Comparison of ENCODE assay signal across 8 mouse cellular contexts in the genomic region with DNA sequence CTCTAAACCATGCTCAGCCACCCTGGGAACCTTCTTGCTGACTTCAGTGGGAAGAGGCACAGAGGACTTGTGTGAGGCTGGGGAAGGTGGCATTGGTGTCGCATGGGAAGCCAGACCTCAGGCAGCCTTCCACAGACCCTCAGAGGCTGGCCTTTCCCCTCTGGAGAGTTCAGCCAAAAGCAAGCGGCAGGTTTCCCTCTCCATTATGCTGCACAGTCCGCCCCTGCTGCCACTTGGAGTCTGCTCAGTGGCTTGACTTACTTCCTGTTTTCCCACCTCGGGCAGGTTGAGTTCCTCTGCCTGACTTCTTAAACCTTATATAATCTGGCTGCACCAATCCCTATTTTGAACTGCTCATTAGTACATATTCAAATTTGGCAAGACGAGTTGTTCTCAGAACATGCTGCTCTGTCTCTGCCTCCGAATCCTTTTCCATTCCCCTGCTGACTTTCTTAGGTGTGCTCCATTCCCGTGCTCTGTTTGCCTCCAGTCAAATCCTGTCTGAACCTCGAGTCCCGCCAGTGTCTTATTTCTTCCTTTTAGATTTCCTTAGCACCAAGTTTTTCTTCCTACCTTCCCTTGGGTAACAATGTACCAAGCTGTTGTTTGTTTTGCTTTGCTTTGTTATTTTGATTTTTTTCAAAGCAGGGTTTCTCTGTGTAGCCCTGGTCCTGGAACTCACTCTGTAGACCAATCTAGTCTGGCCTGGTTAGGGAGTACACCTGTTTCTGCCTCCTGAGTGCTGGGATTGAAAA.
DNase-seq lines count a peak whose midpoint lies in the region; ATAC-seq lines count a peak whose summit lies in the region.
"Had no signal": no experiment of that assay in that cellular context is flagged by ENCODE, and none has a peak within 500 bp of the region (broad histone marks: within the 10 kb centered on the region; RNA-seq: fewer than 3 reads in every experiment).

No protein-coding gene starts in this region.

- no peak overlapping the region for H3K9ac ChIP-seq in midbrain, embryonic 11.5 days (ENCODE audit: low read length)
- no peak overlapping the region for H3K9ac ChIP-seq in kidney, embryonic 15.5 days
- H3K9ac ChIP-seq: lung, embryonic 14.5 days had no signal

- H3K36me3 ChIP-seq in midbrain, embryonic 10.5 days: no peaks in the 10 kb centered on the region
- H3K36me3 ChIP-seq in midbrain, embryonic 11.5 days (ENCODE audit: control insufficient read depth, insufficient read depth, low read length): no peaks in the 10 kb centered on the region
- no peaks in the 10 kb centered on the region for H3K36me3 ChIP-seq in kidney, embryonic 15.5 days

- H3K4me3 ChIP-seq in midbrain, embryonic 10.5 days: no peak overlapping the region
- H3K4me3 ChIP-seq in midbrain, embryonic 11.5 days (ENCODE audit: low read depth, low read length): no peak overlapping the region
- H3K4me3 ChIP-seq in brown adipose tissue, adult 24 weeks (ENCODE audit: insufficient read depth, low read depth, low read length): no peak overlapping the region; the same call in none of the 2 replicates
- H3K4me3 ChIP-seq in kidney, embryonic 15.5 days (replicated peaks): no peak overlapping the region

- DNase-seq in midbrain, embryonic 10.5 days (ENCODE audit: low spot score): no peak
- no peak for DNase-seq in midbrain, embryonic 11.5 days (ENCODE audit: low spot score, missing footprints)
- DNase-seq in adrenal gland, postnatal 25 days: no peak
- DNase-seq in cerebellum, postnatal 25 days: no peak
- DNase-seq: lung, embryonic 14.5 days had no signal

- ATAC-seq in midbrain, embryonic 11.5 days (ENCODE audit: low FRiP score): no peak
- ATAC-seq in kidney, embryonic 15.5 days (replicated peaks; ENCODE audit: low FRiP score): no peak
- ATAC-seq in neutrophil, adult 5-6 weeks (ENCODE audit: extremely low read depth, insufficient number of reproducible peaks, low FRiP score, poor library complexity, severe bottlenecking): peak; percentile 58; the same call in 1 of the 2 replicates

- no peaks in the 10 kb centered on the region for H3K9me3 ChIP-seq in midbrain, embryonic 10.5 days (replicated peaks)
- no peaks in the 10 kb centered on the region for H3K9me3 ChIP-seq in midbrain, embryonic 11.5 days (ENCODE audit: control insufficient read depth, low read length)
- no peaks in the 10 kb centered on the region for H3K9me3 ChIP-seq in kidney, embryonic 15.5 days (replicated peaks)

- peaks cover 14% of the 10 kb centered on the region for H3K4me1 ChIP-seq in midbrain, embryonic 10.5 days
- H3K4me1 ChIP-seq in midbrain, embryonic 11.5 days (ENCODE audit: control insufficient read depth, insufficient read depth, low read length): peaks cover 6% of the 10 kb centered on the region; the same call in 1 of the 2 replicates
- peaks cover 2% of the 10 kb centered on the region for H3K4me1 ChIP-seq in brown adipose tissue, adult 24 weeks (ENCODE audit: control insufficient read depth, insufficient read depth, insufficient read length, low read length)
- peaks cover 21% of the 10 kb centered on the region for H3K4me1 ChIP-seq in kidney, embryonic 15.5 days

- H3K4me2 ChIP-seq in midbrain, embryonic 11.5 days: no peak overlapping the region
- H3K4me2 ChIP-seq in kidney, embryonic 15.5 days: no peak overlapping the region
- H3K4me2 ChIP-seq: lung, embryonic 14.5 days had no signal

- 0 out of 2 replicates have a peak, but pooled peaks cover 5% of the 10 kb centered on the region for H3K27me3 ChIP-seq in midbrain, embryonic 10.5 days (ENCODE audit: low read depth, poor library complexity, severe bottlenecking)
- H3K27me3 ChIP-seq in midbrain, embryonic 11.5 days (ENCODE audit: control insufficient read depth, insufficient read depth, low read length): no peaks in the 10 kb centered on the region
- no peaks in the 10 kb centered on the region for H3K27me3 ChIP-seq in kidney, embryonic 15.5 days

- 51% methylated on average over 9 of the region's 9 CpGs for WGBS in midbrain, embryonic 10.5 days
- 48% methylated on average over 9 of the region's 9 CpGs for WGBS in midbrain, embryonic 11.5 days
- 48% methylated on average over 9 of the region's 9 CpGs for WGBS in kidney, embryonic 15.5 days

- H3K27ac ChIP-seq in midbrain, embryonic 10.5 days (replicated peaks): 0 out of 2 replicates have a peak overlapping the region, but pooled peaks have one; percentile 17
- no peak overlapping the region for H3K27ac ChIP-seq in midbrain, embryonic 11.5 days (ENCODE audit: low read depth, low read length)
- H3K27ac ChIP-seq in brown adipose tissue, adult 24 weeks (replicated peaks; ENCODE audit: low read depth, low read length): peak overlapping the region; percentile 69
- 0 out of 2 replicates have a peak overlapping the region, but pooled peaks have one; percentile 0 for H3K27ac ChIP-seq in kidney, embryonic 15.5 days
